Mouse (Mus musculus) forebrain, embryonic 11.5 days (tissue): ENCODE measurements around the gene Mpl. TPM values are rescaled to one million over a fixed set of nuclear protein-coding genes. Genes with fewer than 3 reads are reported as not detected.

Source experiments
- ATAC-seq: fragments of 200-750 bp; cut with Nextera tagmentation; replicated peaks from 2 replicates; pipeline ENCODE4 v1.8.0; 2017; ENCODE audit warnings: moderate TSS enrichment; ENCODE audit not compliant: low FRiP score
- DNase-seq: peaks from one replicate; pipeline ENCODE4 v3.0.0-alpha.2; 2017; ENCODE audit warnings: low spot score
- H3K27ac ChIP-seq: fragments of 300-500 bp; sonication (generic); 2 replicates; pipeline ENCODE4 v1.5.1; 2014; ENCODE audit warnings: low read depth, low read length
- H3K27me3 ChIP-seq: fragments of 300-500 bp; sonication (generic); 2 replicates; pipeline ENCODE4 v1.6.1; 2014; ENCODE audit warnings: mild to moderate bottlenecking, low read length, mixed read lengths; ENCODE audit not compliant: control insufficient read depth, insufficient read depth
- H3K36me3 ChIP-seq: fragments of 300-500 bp; sonication (generic); 2 replicates; pipeline ENCODE4 v1.6.1; 2014; ENCODE audit warnings: mild to moderate bottlenecking, low read length, moderate library complexity, mixed read lengths; ENCODE audit not compliant: control insufficient read depth, insufficient read depth
- H3K4me1 ChIP-seq: fragments of 300-500 bp; sonication (generic); replicated peaks from 2 replicates; pipeline ENCODE4 v1.6.1; 2014; ENCODE audit warnings: low read length, mixed read lengths; ENCODE audit not compliant: control insufficient read depth, insufficient read depth
- H3K4me2 ChIP-seq: fragments of 300-500 bp; sonication (generic); 2 replicates; pipeline ENCODE4 v1.6.1; 2014; ENCODE audit warnings: low read depth, mild to moderate bottlenecking, low read length, moderate library complexity, mixed read lengths; ENCODE audit not compliant: severe bottlenecking
- H3K4me3 ChIP-seq: fragments of 300-500 bp; sonication (generic); 2 replicates; pipeline ENCODE4 v1.5.1; 2014; ENCODE audit warnings: low read depth, low read length
- H3K9ac ChIP-seq: fragments of 300-500 bp; sonication (generic); 2 replicates; pipeline ENCODE4 v1.6.1; 2014; ENCODE audit warnings: low read length
- H3K9me3 ChIP-seq: fragments of 300-500 bp; sonication (generic); 2 replicates; pipeline ENCODE4 v1.6.1; 2016; ENCODE audit warnings: low read length, mixed read lengths; ENCODE audit not compliant: control insufficient read depth
- WGBS: fragments of 180-500 bp; shearing (Covaris S2); extraction: QIAGEN DNeasy Blood & Tissue Kit; methylation state at CpG from one replicate; pipeline ENCODE4 v1.1.7; 2014; 5-methylcytosine and 5-hydroxymethylcytosine counted together
- polyA plus RNA-seq: library from polyadenylated mRNA; unstranded; fragments of >200 nt; fragmentation: Nextera tagmentation; extraction: Ambion mirVana; gene quantifications from 2 replicates; pipeline ENCODE4 v1.2.1, GENCODE M21; 2014

Gene Mpl
- polyA plus RNA-seq, 1 experiment from 2014 or later, result 1.0 TPM

DNA sequence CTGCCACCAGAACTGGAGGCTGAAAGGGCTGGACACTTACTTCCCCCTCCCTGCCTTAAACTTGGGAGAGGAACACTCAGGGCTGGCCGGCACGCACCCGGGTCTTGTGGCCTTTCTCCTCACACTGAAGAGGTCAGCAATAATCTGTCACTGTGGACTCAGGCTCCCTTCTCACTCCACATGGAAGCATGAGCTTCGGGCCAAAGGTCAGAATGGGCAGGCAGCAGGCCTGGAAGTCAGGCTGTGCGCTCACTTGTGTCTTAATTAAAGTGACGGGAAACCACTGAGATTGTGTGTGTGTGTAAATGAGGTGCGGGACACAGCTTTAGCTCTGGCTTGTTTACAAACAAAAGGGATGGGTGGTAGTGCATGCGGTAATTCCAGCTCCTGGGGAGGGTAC lies 25.0 kb downstream of the Mpl start:
- ATAC-seq, result no peak
- WGBS, result 79% methylated on average over 8 of the region's 8 CpGs
- Histone ChIP-seq H3K9me3 (no peaks in the 10 kb centered on the region), H3K4me2 (no peak overlapping the region), H3K9ac (no peak overlapping the region), H3K27me3 (no peaks in the 10 kb centered on the region), H3K4me3 (no peak overlapping the region), H3K27ac (no peak overlapping the region), H3K4me1 (peaks cover 15% of the 10 kb centered on the region), H3K36me3 (peaks cover 7% of the 10 kb centered on the region)
- no peak for DNase-seq

DNA sequence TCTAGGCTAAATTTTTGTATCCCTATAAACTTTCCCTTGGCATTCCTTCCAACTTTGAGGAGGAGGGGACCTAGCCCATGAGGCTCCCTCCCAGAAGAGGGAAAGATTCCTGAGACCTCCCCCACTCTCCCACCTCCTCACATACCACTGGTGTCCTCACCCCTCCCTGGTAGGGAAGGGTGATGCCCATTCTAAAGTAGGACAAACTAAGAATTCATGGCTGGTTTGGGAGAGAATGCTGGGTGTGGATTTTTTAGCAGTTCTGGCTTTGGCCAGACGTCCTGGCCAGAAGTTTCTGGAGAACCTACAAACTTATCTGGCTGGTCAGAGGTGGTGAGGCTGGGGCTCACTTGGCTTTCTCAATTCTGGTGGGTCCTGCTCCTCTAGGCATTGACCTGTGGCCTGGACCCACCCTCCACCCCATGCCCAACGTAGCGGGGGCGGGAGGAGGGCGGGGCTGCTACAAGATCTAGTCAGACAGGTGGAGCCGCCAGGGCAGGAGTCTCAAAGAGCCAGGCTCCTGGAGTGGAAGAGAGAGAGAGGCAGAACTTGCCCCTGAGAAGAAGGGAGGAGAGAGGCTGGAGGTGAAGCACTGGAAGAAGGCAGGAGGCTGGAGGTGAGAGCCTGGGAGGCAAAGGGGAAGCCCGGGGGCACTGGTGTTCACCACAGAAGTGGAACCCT lies 28.0 kb downstream of the Mpl start:
- H3K4me2 ChIP-seq, result no peak overlapping the region; the same call in 1 of the 2 replicates
- H3K4me1 ChIP-seq, result peaks cover 7% of the 10 kb centered on the region; the same call in 1 of the 2 replicates
- H3K9ac ChIP-seq, result no peak overlapping the region
- no peaks in the 10 kb centered on the region for H3K27me3 ChIP-seq
- H3K4me3 ChIP-seq, result no peak overlapping the region
- no peak for ATAC-seq
- peak; percentile 53 for DNase-seq
- no peaks in the 10 kb centered on the region for H3K9me3 ChIP-seq
- 63% methylated on average over 7 of the region's 7 CpGs for WGBS
- H3K36me3 ChIP-seq, result peaks cover 3% of the 10 kb centered on the region; the same call in 1 of the 2 replicates
- H3K27ac ChIP-seq, result no peak overlapping the region

DNA sequence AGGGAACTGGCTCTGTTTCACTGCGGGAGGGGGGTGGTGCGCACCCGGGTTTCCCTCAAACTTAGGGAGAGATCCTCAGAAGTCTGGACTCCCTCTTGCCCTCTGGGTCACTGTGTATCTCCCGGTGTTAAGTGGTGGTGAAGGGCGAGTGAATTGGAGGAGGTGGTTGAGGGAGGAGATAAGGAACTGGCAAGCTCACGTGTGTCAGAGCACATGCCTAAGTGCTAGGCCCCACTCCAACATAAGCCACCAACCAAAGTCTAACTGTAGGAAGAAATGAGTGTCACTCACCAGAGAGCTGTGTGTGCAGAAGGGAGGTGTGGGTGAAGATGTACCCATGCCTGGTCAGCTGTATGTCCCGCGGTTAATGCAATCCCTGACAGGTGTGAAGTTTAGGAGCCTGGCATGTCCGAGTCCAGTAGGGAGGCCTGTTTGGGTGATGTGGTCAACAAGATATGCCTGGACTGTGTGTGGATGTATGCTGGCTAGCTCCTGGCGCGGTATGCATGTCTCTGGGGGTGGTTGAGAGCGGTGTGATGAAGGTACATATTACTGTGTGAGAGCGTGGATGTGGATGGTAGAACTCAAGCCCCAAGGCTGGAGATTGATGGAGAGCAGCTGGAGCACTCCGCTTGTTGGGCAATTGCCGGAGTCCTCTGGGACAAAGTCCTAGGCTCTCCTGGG lies 28.6 kb downstream of the Mpl start:
- no peaks in the 10 kb centered on the region for H3K9me3 ChIP-seq
- DNase-seq (no peak), ATAC-seq (peak; percentile 10)
- H3K36me3 ChIP-seq, result peaks cover 3% of the 10 kb centered on the region; the same call in 1 of the 2 replicates
- H3K4me1 ChIP-seq, result peaks cover 7% of the 10 kb centered on the region; the same call in 1 of the 2 replicates
- H3K9ac ChIP-seq, result peak overlapping the region; percentile 76
- 54% methylated on average over 15 of the region's 15 CpGs for WGBS
- peak overlapping the region; percentile 12; the same call in 1 of the 2 replicates for H3K27ac ChIP-seq
- H3K4me2 ChIP-seq, result peak overlapping the region; percentile 84
- H3K27me3 ChIP-seq, result no peaks in the 10 kb centered on the region
- peak overlapping the region; percentile 53 for H3K4me3 ChIP-seq

DNA sequence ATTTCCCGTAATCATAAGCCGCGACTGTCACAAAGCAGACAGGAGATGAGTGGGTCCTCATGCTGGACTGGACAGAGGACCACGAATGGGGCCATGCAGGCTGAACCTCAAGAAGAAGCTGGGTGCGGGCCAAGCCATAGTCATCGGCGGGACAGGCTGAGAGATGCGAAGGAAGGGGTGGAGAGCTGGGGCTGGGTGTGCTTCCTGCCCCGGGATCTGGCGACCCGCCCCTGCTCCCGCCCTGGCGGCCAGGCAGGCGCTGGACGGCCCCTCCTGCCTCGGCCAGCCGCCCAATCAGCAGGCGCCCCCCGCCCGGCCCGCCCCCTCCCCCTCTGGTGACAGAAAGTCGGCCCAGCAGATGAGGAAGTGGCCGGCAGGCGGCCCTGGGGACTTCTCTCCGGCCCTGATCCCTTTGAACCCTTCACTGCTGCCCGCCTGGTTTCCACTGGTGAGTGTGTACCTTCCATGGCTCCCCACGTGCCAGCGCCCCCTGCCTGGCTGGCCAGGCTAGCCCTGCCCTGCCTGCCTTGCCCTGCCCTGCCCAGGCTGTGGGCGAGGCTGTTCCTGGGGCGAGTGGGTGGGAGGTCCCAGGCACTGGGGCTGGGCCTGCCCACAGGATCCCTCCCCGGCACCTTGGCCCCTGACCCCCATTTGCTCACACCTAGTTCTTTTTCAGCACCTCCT lies 29.4 kb downstream of the Mpl start, which contains the start of gene Elovl1:
Elovl1 (plus strand) TSS at position 326 of the 684 bp plus-strand sequence.
- peak within 1 kb of the TSS; percentile 76 for H3K9ac ChIP-seq
- DNase-seq (peak; percentile 95), ATAC-seq (peak; percentile 95)
- no peaks in the 10 kb centered on the region for H3K9me3 ChIP-seq
- peak within 1 kb of the TSS; percentile 84 for H3K4me2 ChIP-seq
- peak within 1 kb of the TSS; percentile 12; the same call in 1 of the 2 replicates for H3K27ac ChIP-seq
- peaks cover 3% of the 10 kb centered on the region; the same call in 1 of the 2 replicates for H3K36me3 ChIP-seq
- WGBS, result 1% methylated on average over 30 of the region's 31 CpGs
- peak within 1 kb of the TSS; percentile 53 for H3K4me3 ChIP-seq
- H3K4me1 ChIP-seq, result peaks cover 7% of the 10 kb centered on the region; the same call in 1 of the 2 replicates
- no peaks in the 10 kb centered on the region for H3K27me3 ChIP-seq

DNA sequence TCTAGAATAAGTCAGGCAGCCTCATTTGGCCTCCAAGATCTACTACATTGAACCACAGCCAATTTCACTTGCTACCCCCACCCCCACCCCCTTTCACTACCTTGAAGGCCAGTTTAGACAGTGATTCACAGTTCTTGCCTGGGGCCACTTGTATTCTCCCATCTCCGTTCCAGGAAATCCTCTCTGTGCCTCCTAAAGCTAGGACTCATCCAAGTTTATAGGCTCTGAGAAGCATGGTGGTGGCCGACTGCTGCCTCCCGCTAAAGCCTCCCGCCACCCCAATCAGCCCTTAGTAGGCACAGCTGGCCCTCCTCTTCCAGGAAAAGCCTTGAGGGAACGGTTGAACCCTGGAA lies 29.9 kb downstream of the Mpl start:
- Histone ChIP-seq H3K27me3 (no peaks in the 10 kb centered on the region), H3K9ac (peak overlapping the region; percentile 76), H3K36me3 (peaks cover 1% of the 10 kb centered on the region; the same call in 1 of the 2 replicates), H3K4me2 (peak overlapping the region; percentile 84), H3K4me1 (peaks cover 7% of the 10 kb centered on the region; the same call in 1 of the 2 replicates), H3K9me3 (no peaks in the 10 kb centered on the region), H3K27ac (no peak overlapping the region), H3K4me3 (peak overlapping the region; percentile 53)
- DNase-seq (no peak), ATAC-seq (no peak; the same call in 1 of the 2 replicates)
- 3% methylated on average over 5 of the region's 5 CpGs for WGBS

DNA sequence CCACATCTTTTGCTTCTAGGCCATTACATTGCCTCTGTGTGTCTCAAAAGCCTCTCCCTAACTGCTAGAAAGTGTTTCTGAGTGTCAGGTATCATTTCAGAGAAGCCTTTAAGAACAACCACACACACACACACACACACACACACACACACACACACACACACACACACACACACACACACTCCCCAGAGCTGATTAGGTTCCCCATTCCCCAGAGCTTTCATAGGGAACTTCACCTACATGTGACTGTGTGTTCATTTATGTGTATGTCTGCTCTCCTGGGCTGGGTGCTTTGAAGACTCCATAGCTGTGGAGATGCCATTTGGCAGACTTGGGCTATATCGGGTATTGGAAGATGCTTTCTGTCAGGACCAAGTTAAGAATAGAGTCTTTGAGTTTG lies 31.9 kb downstream of the Mpl start:
- no peak overlapping the region for H3K4me2 ChIP-seq
- H3K4me3 ChIP-seq, result no peak overlapping the region
- no peak overlapping the region for H3K9ac ChIP-seq
- no peaks in the 10 kb centered on the region for H3K9me3 ChIP-seq
- H3K36me3 ChIP-seq, result no peaks in the 10 kb centered on the region
- ATAC-seq (no peak), DNase-seq (no peak)
- peaks cover 7% of the 10 kb centered on the region; the same call in 1 of the 2 replicates for H3K4me1 ChIP-seq
- no peaks in the 10 kb centered on the region for H3K27me3 ChIP-seq
- WGBS, result 92% methylated on average over 1 of the region's 1 CpGs
- H3K27ac ChIP-seq, result no peak overlapping the region

DNA sequence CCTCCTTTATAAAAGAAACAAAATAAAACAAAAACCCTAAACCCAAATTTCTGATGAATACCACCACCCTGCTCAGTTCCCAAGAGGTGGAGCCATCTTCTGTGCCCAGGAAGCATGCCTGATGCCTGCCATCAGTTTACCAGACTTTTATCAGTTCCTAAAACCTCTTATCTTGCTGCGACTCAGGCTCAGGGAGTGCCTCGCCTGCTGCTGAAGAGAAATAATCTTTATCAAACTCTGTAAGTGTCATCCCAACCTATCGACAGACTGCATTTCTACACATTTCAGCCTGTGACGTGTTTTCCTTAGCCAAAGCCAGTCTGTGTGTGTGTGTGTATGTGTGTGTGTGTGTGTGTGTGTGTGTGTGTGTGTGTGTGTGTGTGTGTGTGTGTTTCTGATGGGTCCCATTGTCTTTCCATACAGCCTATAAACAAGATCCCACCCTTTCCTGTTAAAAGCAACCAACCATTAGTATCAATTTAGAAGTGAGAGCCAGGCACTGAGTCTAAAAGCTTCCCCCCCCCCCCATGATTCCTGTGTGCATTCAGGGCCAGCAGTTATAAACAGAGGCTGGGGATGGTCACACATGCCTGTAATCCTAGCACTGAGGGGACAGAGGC lies 32.7 kb downstream of the Mpl start:
- no peak overlapping the region for H3K4me3 ChIP-seq
- no peak overlapping the region for H3K9ac ChIP-seq
- H3K4me1 ChIP-seq, result peaks cover 7% of the 10 kb centered on the region; the same call in 1 of the 2 replicates
- H3K36me3 ChIP-seq, result no peaks in the 10 kb centered on the region
- no peaks in the 10 kb centered on the region for H3K9me3 ChIP-seq
- H3K4me2 ChIP-seq, result no peak overlapping the region
- H3K27ac ChIP-seq, result no peak overlapping the region
- ATAC-seq (no peak), DNase-seq (no peak)
- no peaks in the 10 kb centered on the region for H3K27me3 ChIP-seq
- 88% methylated on average over 4 of the region's 4 CpGs for WGBS

DNA sequence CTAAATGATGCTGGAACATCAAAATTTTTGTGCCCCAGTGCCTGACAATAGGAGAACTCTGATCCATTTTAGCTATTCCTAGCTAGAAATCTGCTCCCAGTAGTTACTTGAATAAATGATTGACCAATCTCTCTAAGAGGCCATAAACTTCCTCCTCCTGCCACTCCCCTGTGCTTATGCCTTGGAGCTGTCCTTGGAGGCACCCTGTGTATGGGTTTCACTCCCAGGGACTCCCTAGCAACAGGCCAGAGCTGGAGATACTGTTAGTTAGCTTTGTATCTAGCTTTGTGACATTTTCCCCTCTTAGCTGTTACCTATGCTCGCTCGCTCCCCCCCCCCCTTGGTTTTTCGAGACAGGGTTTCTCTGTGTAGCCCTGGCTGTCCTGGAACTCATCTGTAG lies 35.9 kb downstream of the Mpl start:
- Histone ChIP-seq H3K4me1 (no peaks in the 10 kb centered on the region), H3K4me2 (no peak overlapping the region), H3K9me3 (no peaks in the 10 kb centered on the region), H3K27ac (no peak overlapping the region), H3K36me3 (no peaks in the 10 kb centered on the region; the same call in none of the 2 replicates), H3K4me3 (no peak overlapping the region), H3K9ac (no peak overlapping the region), H3K27me3 (no peaks in the 10 kb centered on the region)
- no peak for DNase-seq
- no peak for ATAC-seq
- WGBS, result 100% methylated on average over 3 of the region's 3 CpGs
